Mouse (Mus musculus) mouse embryonic stem cell (cell line): Measurements from ENCODE around the gene Tmem262.

Source experiments
- in situ Hi-C, 2 experiments: fragments of 300-500 bp; cut with MboI; formaldehyde crosslinking; loops; 1 replicate in 1 of 2; 3 replicates in 1 of 2; pipeline ENCODE4 v1.14.3; 2019 to 2020; ENCODE audit warnings: low sequenced_read_pairs in 2 of 2, low pct_unique_long_range_greater_than_20kb in 1 of 2, mixed read lengths in 1 of 2; ENCODE audit not compliant: unreplicated experiment in 1 of 2

The Tmem262 gene

GRCm38 (mm10) chr19:6084478-6085248, 4.8 kb downstream of the Tmem262 start, which contains the start of the genes Zfpl1 and Cdca5:
Zfpl1 (minus strand) TSS chr19:6084956.
Cdca5 (plus strand) TSS chr19:6084983.
- in situ Hi-C loops = no loop called here

GRCm38 (mm10) chr19:6085417-6085879, 5.6 kb downstream of the Tmem262 start:
- in situ Hi-C loops = no loop called here

- in situ Hi-C loops = no loop called here
These were observed 9.0 kb downstream of the Tmem262 start for GRCm38 (mm10) chr19:6088841-6089240.

- in situ Hi-C loops = no loop called here
These were observed 14.3 kb downstream of the Tmem262 start, which contains the start of gene AC131692.1 for GRCm38 (mm10) chr19:6094119-6094518. AC131692.1 (plus strand) TSS chr19:6094419.

GRCm38 (mm10) chr19:6097847-6098246, 18.0 kb downstream of the Tmem262 start:
- in situ Hi-C loops = no loop called here

GRCm38 (mm10) chr19:6101186-6101585, 21.4 kb downstream of the Tmem262 start:
- in situ Hi-C loops = no loop called here

GRCm38 (mm10) chr19:6102169-6102853, 22.5 kb downstream of the Tmem262 start:
- in situ Hi-C loops = no loop called here

GRCm38 (mm10) chr19:6104476-6104875, 24.6 kb downstream of the Tmem262 start:
- in situ Hi-C loops = no loop called here

GRCm38 (mm10) chr19:6105586-6105985, 25.8 kb downstream of the Tmem262 start, which contains the start of gene Naaladl1:
Naaladl1 (plus strand) TSS chr19:6105782.
- in situ Hi-C loops = no loop called here

- in situ Hi-C loops = no loop called here
These were observed 33.3 kb downstream of the Tmem262 start for GRCm38 (mm10) chr19:6113116-6113515.

- in situ Hi-C loops = no loop called here
These were observed 36.4 kb downstream of the Tmem262 start for GRCm38 (mm10) chr19:6116113-6116850.

- in situ Hi-C loops = no loop called here
These were observed 37.6 kb downstream of the Tmem262 start for GRCm38 (mm10) chr19:6117346-6117985.

GRCm38 (mm10) chr19:6117986-6118676, 38.3 kb downstream of the Tmem262 start, which contains the start of gene Sac3d1:
Sac3d1 (minus strand) TSS chr19:6118650.
- in situ Hi-C loops = no loop called here

GRCm38 (mm10) chr19:6118677-6119185, 38.9 kb downstream of the Tmem262 start:
- in situ Hi-C loops = no loop called here

GRCm38 (mm10) chr19:6121761-6122160, 41.9 kb downstream of the Tmem262 start:
- in situ Hi-C loops = loop anchor here in 1 of 2 experiments (10.0 kb wide), 1 partner anchor 107 kb away; the partner anchor contains the start of gene Capn1

GRCm38 (mm10) chr19:6123330-6123729, 43.5 kb downstream of the Tmem262 start:
- in situ Hi-C loops = loop anchor here in 1 of 2 experiments (10.0 kb wide), 1 partner anchor 109 kb away; the partner anchor contains the start of gene Capn1

GRCm38 (mm10) chr19:6124898-6125297, 45.1 kb downstream of the Tmem262 start:
- in situ Hi-C loops = loop anchor here (5.0 to 10.0 kb wide), 3 partner anchors 88 to 163 kb away; partner anchors contain the start of genes Pola2 (in 2 of the 2) and Capn1 (in 1 of the 2)
